In the genomic region with DNA sequence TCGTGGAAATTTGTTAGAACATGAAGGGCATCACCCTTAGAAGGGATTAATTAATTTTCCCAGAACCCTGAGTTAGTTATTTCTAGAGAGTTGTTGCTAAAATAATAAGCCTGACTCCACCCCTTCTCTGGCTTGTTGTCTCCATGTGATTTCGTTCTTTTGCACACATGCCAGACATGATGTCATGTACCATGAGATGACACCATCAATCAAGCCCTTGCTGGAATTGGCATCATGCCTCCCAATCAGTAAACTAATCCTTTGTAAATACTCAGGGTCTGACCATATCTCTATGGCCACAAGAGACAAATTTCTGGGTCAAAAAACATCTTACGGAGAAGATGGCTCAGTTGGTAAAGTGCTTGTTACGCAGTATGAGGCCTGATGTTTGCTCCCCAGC, we compare ENCODE assay signal across 22 mouse cellular contexts.
A peak's percentile ranks its signal among the peaks of the same experiment; 100 is the strongest.
DNase-seq lines count a peak whose midpoint lies in the region; ATAC-seq lines count a peak whose summit lies in the region.
"Had no signal": no experiment of that assay in that cellular context is flagged by ENCODE, and none has a peak within 500 bp of the region (broad histone marks: within the 10 kb centered on the region; RNA-seq: fewer than 3 reads in every experiment).

No protein-coding gene starts in this region.

- no peak for ATAC-seq in kidney, embryonic 14.5 days (ENCODE audit: low FRiP score, low TSS enrichment)
- ATAC-seq: intestine, embryonic 16.5 days had no signal

- no peaks in the 10 kb centered on the region for H3K4me1 ChIP-seq in kidney, embryonic 14.5 days (ENCODE audit: control insufficient read depth, insufficient read depth, low read length)
- H3K4me1 ChIP-seq: embryonic facial prominence, embryonic 10.5 days; hindbrain, embryonic 15.5 days; limb, embryonic 10.5 days; stomach, embryonic 15.5 days had no signal

- H3K4me2 ChIP-seq in kidney, embryonic 14.5 days (replicated peaks; ENCODE audit: low read depth, low read length) = no peak overlapping the region
- H3K4me2 ChIP-seq: hindbrain, embryonic 15.5 days; liver, embryonic 11.5 days; stomach, embryonic 15.5 days had no signal

- H3K9me3 ChIP-seq in kidney, embryonic 14.5 days (ENCODE audit: control insufficient read depth, low read length) = no peaks in the 10 kb centered on the region
- H3K9me3 ChIP-seq: hindbrain, embryonic 15.5 days; limb, embryonic 10.5 days; stomach, embryonic 15.5 days had no signal

- no peak overlapping the region for H3K9ac ChIP-seq in kidney, embryonic 14.5 days (ENCODE audit: low read depth, low read length)
- H3K9ac ChIP-seq: hindbrain, embryonic 15.5 days; stomach, embryonic 15.5 days had no signal

- WGBS in kidney, embryonic 14.5 days = 85% methylated on average over 4 of the region's 4 CpGs

- H3K27me3 ChIP-seq in kidney, embryonic 14.5 days (ENCODE audit: control insufficient read depth, insufficient read depth, low read length) = no peaks in the 10 kb centered on the region
- H3K27me3 ChIP-seq: CH12.LX; hindbrain, embryonic 15.5 days; stomach, embryonic 15.5 days had no signal

- DNase-seq in adrenal gland, adult 8-10 months = peak; percentile 5
- no peak for DNase-seq in adrenal gland, postnatal 4 days (ENCODE audit: low spot score in 2 of 2)
- DNase-seq in layer of hippocampus, adult 9-11 months = peak; percentile 25
- no peak for DNase-seq in layer of hippocampus, postnatal 25 days (ENCODE audit: extremely low spot score in 1 of 2, low spot score in 1 of 2)
- peak; percentile 36 for DNase-seq in adrenal gland, postnatal 14 days
- peak; percentile 49 for DNase-seq in skeletal muscle tissue, adult 2 months (ENCODE audit: low read depth, low spot score)
- DNase-seq in cerebellum, adult 11 months = no peak
- DNase-seq: cerebellum, adult 8-10 months; gastrocnemius, postnatal 25 days; heart, postnatal 14 days; right cerebral cortex, postnatal 25 days; thymus, postnatal 25 days had no signal

- no peak overlapping the region for H3K4me3 ChIP-seq in kidney, embryonic 14.5 days (ENCODE audit: low read length)
- H3K4me3 ChIP-seq: embryonic facial prominence, embryonic 10.5 days; hindbrain, embryonic 15.5 days; left cerebral cortex, adult 2 months; limb, embryonic 10.5 days; stomach, embryonic 15.5 days had no signal

- no peak overlapping the region for H3K27ac ChIP-seq in kidney, embryonic 14.5 days (ENCODE audit: low read depth, low read length)
- H3K27ac ChIP-seq: embryonic facial prominence, embryonic 10.5 days; hindbrain, embryonic 15.5 days; kidney, postnatal 0 days; left cerebral cortex, adult 2 months; limb, embryonic 10.5 days; stomach, embryonic 15.5 days had no signal

- no peaks in the 10 kb centered on the region for H3K36me3 ChIP-seq in kidney, embryonic 14.5 days (ENCODE audit: control insufficient read depth, insufficient read depth, low read length)
- H3K36me3 ChIP-seq: embryonic facial prominence, embryonic 10.5 days; hindbrain, embryonic 15.5 days; limb, embryonic 10.5 days; stomach, embryonic 15.5 days had no signal

Comparison
In these comparisons a context has a peak if more than half of its experiments do, and no peak if none do; other contexts are left out.
1. DNase-seq: peak in adrenal gland, adult 8-10 months (single experiment), layer of hippocampus, adult 9-11 months (single experiment), adrenal gland, postnatal 14 days (single experiment) and skeletal muscle tissue, adult 2 months (single experiment); none in adrenal gland, postnatal 4 days (0 of 2), layer of hippocampus, postnatal 25 days (0 of 2) and cerebellum, adult 11 months (single experiment).